Mouse (Mus musculus): ENCODE data around the gene Scaf4. TPM values are rescaled to one million over a fixed set of nuclear protein-coding genes. Genes with fewer than 3 reads are reported as not detected.
A peak's percentile ranks its signal among the peaks of the same experiment; 100 is the strongest.
"Not testable (repeated sequence)": the region's sequence is repeated elsewhere in the genome, so short reads cannot be mapped to it uniquely, and the experiment has no call there.

Gene Scaf4
- polyA plus RNA-seq, 1 experiment from 2014 or later = 25.6 TPM

- Histone ChIP-seq H3K27me3 (replicated peaks; ENCODE audit: control insufficient read depth, insufficient read depth, low read length) (no peaks in the 10 kb centered on the region), H3K9me3 (ENCODE audit: control insufficient read depth, low read length) (no peaks in the 10 kb centered on the region), H3K4me2 (ENCODE audit: low read length) (no peak overlapping the region), H3K36me3 (ENCODE audit: control insufficient read depth, insufficient read depth) (peaks cover 28% of the 10 kb centered on the region), H3K4me3 (replicated peaks; ENCODE audit: low read length) (no peak overlapping the region), H3K9ac (replicated peaks; ENCODE audit: low read depth, low read length) (no peak overlapping the region), H3K4me1 (replicated peaks; ENCODE audit: control insufficient read depth, insufficient read depth, low read length) (no peaks in the 10 kb centered on the region), H3K27ac (ENCODE audit: low read length) (no peak overlapping the region)
- 75% methylated on average over 6 of the region's 6 CpGs for WGBS
- peak; percentile 45; the same call in 1 of the 2 replicates for ATAC-seq
These were observed 54.4 kb downstream of the Scaf4 start for GRCm38 (mm10) chr16:90229897-90230296.

DNA sequence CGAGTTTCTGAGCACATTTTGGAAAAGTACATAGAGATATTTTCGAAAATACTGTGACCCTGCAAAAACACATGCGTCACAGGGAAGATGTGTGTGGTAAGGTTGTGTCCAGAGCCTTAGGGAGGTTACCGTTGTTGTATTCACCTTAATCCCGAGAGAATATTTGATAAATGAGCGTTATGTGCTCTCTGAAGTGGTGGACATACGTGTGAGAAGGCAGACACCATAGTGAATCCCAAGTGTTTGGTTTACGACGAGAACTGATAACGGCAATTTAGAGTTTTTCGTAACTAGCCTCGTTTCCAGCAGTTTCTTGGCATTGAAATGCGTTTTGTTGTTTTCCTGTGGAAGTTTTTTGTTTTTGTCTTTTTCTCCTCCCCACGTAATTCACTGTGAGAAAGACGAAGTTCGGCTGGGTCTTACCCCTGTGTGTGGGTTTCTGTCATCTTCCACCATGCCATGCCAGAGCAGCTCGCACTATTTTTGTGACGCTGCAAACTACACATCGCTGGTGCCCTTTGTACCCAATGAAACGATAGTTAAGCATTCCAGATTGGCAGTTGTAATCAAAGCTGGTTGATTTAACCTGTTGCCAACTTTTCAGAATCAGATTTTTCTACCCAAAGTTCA lies 62.7 kb downstream of the Scaf4 start:
- Histone ChIP-seq H3K4me3 (replicated peaks; ENCODE audit: low read length) (peak overlapping the region; percentile 82), H3K27ac (ENCODE audit: low read length) (peak overlapping the region; percentile 89; the same call in 1 of the 2 replicates), H3K4me1 (replicated peaks; ENCODE audit: control insufficient read depth, insufficient read depth, low read length) (peaks cover 19% of the 10 kb centered on the region), H3K9me3 (ENCODE audit: control insufficient read depth, low read length) (no peaks in the 10 kb centered on the region), H3K36me3 (ENCODE audit: control insufficient read depth, insufficient read depth) (peaks cover 10% of the 10 kb centered on the region), H3K27me3 (replicated peaks; ENCODE audit: control insufficient read depth, insufficient read depth, low read length) (no peaks in the 10 kb centered on the region), H3K4me2 (ENCODE audit: low read length) (peak overlapping the region; percentile 73), H3K9ac (replicated peaks; ENCODE audit: low read depth, low read length) (peak overlapping the region; percentile 91)
- no peak for ATAC-seq
- WGBS = 2% methylated on average over 20 of the region's 20 CpGs

- Histone ChIP-seq H3K27ac (ENCODE audit: low read length) (peak overlapping the region; percentile 89), H3K4me3 (replicated peaks; ENCODE audit: low read length) (peak overlapping the region; percentile 82), H3K4me2 (ENCODE audit: low read length) (peak overlapping the region; percentile 73), H3K27me3 (replicated peaks; ENCODE audit: control insufficient read depth, insufficient read depth, low read length) (no peaks in the 10 kb centered on the region), H3K9me3 (ENCODE audit: control insufficient read depth, low read length) (no peaks in the 10 kb centered on the region), H3K4me1 (replicated peaks; ENCODE audit: control insufficient read depth, insufficient read depth, low read length) (peaks cover 19% of the 10 kb centered on the region), H3K36me3 (ENCODE audit: control insufficient read depth, insufficient read depth) (peaks cover 7% of the 10 kb centered on the region), H3K9ac (replicated peaks; ENCODE audit: low read depth, low read length) (peak overlapping the region; percentile 91)
- peak; percentile 69 for ATAC-seq
- WGBS = under 1% methylated on average over 50 of the region's 52 CpGs
These were observed 63.3 kb downstream of the Scaf4 start for GRCm38 (mm10) chr16:90220892-90221431.

GRCm38 (mm10) chr16:90220026-90220891 lies 64.0 kb downstream of the Scaf4 start, which contains the start of gene Sod1:
Gene Sod1, plus strand, starts transcription at chr16:90220754.
- peak within 1 kb of the TSS; percentile 91 for H3K9ac ChIP-seq (replicated peaks; ENCODE audit: low read depth, low read length)
- WGBS = 1% methylated on average over 59 of the region's 63 CpGs
- peak within 1 kb of the TSS; percentile 73 for H3K4me2 ChIP-seq (ENCODE audit: low read length)
- H3K27ac ChIP-seq (ENCODE audit: low read length) = peak within 1 kb of the TSS; percentile 89
- peaks cover 19% of the 10 kb centered on the region for H3K4me1 ChIP-seq (replicated peaks; ENCODE audit: control insufficient read depth, insufficient read depth, low read length)
- no peaks in the 10 kb centered on the region for H3K9me3 ChIP-seq (ENCODE audit: control insufficient read depth, low read length)
- ATAC-seq = peak; percentile 92
- peaks cover 5% of the 10 kb centered on the region for H3K36me3 ChIP-seq (ENCODE audit: control insufficient read depth, insufficient read depth)
- peak within 1 kb of the TSS; percentile 82 for H3K4me3 ChIP-seq (replicated peaks; ENCODE audit: low read length)
- H3K27me3 ChIP-seq (replicated peaks; ENCODE audit: control insufficient read depth, insufficient read depth, low read length) = no peaks in the 10 kb centered on the region

DNA sequence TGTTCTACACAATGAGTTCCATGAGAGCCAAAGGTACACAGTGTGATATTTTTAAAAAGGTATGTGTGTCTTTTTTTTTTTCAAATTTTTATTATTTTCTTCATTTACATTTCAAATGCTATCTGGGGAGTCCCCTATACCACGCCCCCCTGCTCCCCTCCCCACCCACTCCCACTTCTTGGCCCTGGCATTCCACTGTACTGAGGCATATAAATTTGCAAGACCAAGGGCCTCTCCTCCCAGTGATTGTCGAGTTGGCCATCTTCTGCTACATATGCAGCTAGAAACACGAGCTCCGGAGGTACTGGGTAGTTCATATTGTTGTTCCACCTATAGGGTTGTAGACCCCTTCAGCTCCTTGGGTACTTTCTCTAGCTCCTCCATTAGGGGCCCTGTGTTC lies 64.9 kb downstream of the Scaf4 start:
- 64% methylated on average over 4 of the region's 4 CpGs for WGBS
- not testable (repeated sequence) for H3K9me3 ChIP-seq (ENCODE audit: control insufficient read depth, low read length); H3K27me3 ChIP-seq (replicated peaks; ENCODE audit: control insufficient read depth, insufficient read depth, low read length); H3K9ac ChIP-seq (replicated peaks; ENCODE audit: low read depth, low read length); ATAC-seq; H3K4me3 ChIP-seq (replicated peaks; ENCODE audit: low read length); H3K27ac ChIP-seq (ENCODE audit: low read length); H3K4me2 ChIP-seq (ENCODE audit: low read length); H3K36me3 ChIP-seq (ENCODE audit: control insufficient read depth, insufficient read depth)
- H3K4me1 ChIP-seq (replicated peaks; ENCODE audit: control insufficient read depth, insufficient read depth, low read length) = peaks cover 19% of the 10 kb centered on the region

DNA sequence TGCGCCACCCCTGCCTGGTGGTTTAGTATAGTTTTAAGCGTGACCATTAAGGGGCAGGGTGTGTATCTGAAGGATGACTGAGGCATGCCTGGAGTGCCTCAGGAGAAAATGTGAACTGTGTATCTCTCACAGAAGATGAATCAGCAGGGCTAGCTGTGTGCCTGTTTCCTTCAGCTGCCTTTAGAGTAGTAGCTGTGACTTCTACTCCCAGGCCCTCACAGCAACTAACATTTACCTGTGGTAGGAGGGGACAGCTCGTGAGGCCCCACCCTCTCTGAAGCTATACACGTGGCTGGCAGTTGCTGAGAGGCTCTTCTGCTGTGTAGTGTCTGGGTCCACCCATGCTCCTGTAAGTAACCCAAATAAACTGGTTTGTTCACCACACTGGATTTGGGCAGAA lies 66.4 kb downstream of the Scaf4 start:
- peaks cover 13% of the 10 kb centered on the region for H3K4me1 ChIP-seq (replicated peaks; ENCODE audit: control insufficient read depth, insufficient read depth, low read length)
- H3K4me3 ChIP-seq (replicated peaks; ENCODE audit: low read length) = no peak overlapping the region
- no peaks in the 10 kb centered on the region for H3K27me3 ChIP-seq (replicated peaks; ENCODE audit: control insufficient read depth, insufficient read depth, low read length)
- ATAC-seq = no peak
- no peak overlapping the region for H3K4me2 ChIP-seq (ENCODE audit: low read length)
- no peaks in the 10 kb centered on the region for H3K36me3 ChIP-seq (ENCODE audit: control insufficient read depth, insufficient read depth)
- H3K9ac ChIP-seq (replicated peaks; ENCODE audit: low read depth, low read length) = no peak overlapping the region
- 68% methylated on average over 4 of the region's 4 CpGs for WGBS
- H3K27ac ChIP-seq (ENCODE audit: low read length) = no peak overlapping the region
- H3K9me3 ChIP-seq (ENCODE audit: control insufficient read depth, low read length) = no peaks in the 10 kb centered on the region

- 10% methylated on average over 3 of the region's 3 CpGs for WGBS
- H3K36me3 ChIP-seq (ENCODE audit: control insufficient read depth, insufficient read depth) = no peaks in the 10 kb centered on the region
These were observed 66.9 kb downstream of the Scaf4 start for GRCm38 (mm10) chr16:90217356-90217755.

GRCm38 (mm10) chr16:90216414-90216813 lies 67.9 kb downstream of the Scaf4 start:
- Histone ChIP-seq H3K4me1 (replicated peaks; ENCODE audit: control insufficient read depth, insufficient read depth, low read length) (no peaks in the 10 kb centered on the region), H3K27ac (ENCODE audit: low read length) (no peak overlapping the region), H3K4me2 (ENCODE audit: low read length) (no peak overlapping the region), H3K36me3 (ENCODE audit: control insufficient read depth, insufficient read depth) (no peaks in the 10 kb centered on the region), H3K9me3 (ENCODE audit: control insufficient read depth, low read length) (no peaks in the 10 kb centered on the region), H3K27me3 (replicated peaks; ENCODE audit: control insufficient read depth, insufficient read depth, low read length) (no peaks in the 10 kb centered on the region), H3K9ac (replicated peaks; ENCODE audit: low read depth, low read length) (no peak overlapping the region), H3K4me3 (replicated peaks; ENCODE audit: low read length) (no peak overlapping the region)
- ATAC-seq = no peak
- WGBS = 97% methylated on average over 2 of the region's 2 CpGs

More at GRCm38 (mm10) chr16:90217356-90217755, 66.9 kb downstream of the Scaf4 start:
- no peak overlapping the region for H3K4me3 ChIP-seq (replicated peaks; ENCODE audit: low read length)
- H3K4me2 ChIP-seq (ENCODE audit: low read length) = no peak overlapping the region
- no peaks in the 10 kb centered on the region for H3K9me3 ChIP-seq (ENCODE audit: control insufficient read depth, low read length)
- H3K27ac ChIP-seq (ENCODE audit: low read length) = no peak overlapping the region
- H3K4me1 ChIP-seq (replicated peaks; ENCODE audit: control insufficient read depth, insufficient read depth, low read length) = peaks cover 7% of the 10 kb centered on the region
- no peak overlapping the region for H3K9ac ChIP-seq (replicated peaks; ENCODE audit: low read depth, low read length)
- no peaks in the 10 kb centered on the region for H3K27me3 ChIP-seq (replicated peaks; ENCODE audit: control insufficient read depth, insufficient read depth, low read length)
- no peak for ATAC-seq

DNA sequence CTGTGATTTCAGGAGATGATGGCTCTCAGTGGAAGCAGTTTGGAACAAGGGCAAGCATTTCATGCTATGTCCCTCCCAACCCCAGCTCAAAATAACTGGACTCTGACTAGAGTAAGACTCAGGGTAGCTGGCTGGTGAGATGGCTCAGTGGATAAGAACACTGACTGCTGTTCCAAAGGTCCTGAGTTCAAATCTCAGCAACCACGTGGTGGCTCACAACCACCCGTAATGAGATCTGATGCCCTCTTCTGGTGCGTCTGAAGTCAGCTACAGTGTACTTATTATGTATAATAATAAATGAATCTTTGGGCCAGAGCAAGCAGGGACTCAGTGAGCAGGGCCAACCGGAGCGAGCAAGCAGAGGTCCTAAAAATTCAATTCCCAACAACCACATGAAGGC lies 68.4 kb downstream of the Scaf4 start:
- ATAC-seq; H3K4me1 ChIP-seq (replicated peaks; ENCODE audit: control insufficient read depth, insufficient read depth, low read length); H3K4me3 ChIP-seq (replicated peaks; ENCODE audit: low read length); H3K27ac ChIP-seq (ENCODE audit: low read length); H3K9ac ChIP-seq (replicated peaks; ENCODE audit: low read depth, low read length); H3K27me3 ChIP-seq (replicated peaks; ENCODE audit: control insufficient read depth, insufficient read depth, low read length); H3K4me2 ChIP-seq (ENCODE audit: low read length); H3K36me3 ChIP-seq (ENCODE audit: control insufficient read depth, insufficient read depth); H3K9me3 ChIP-seq (ENCODE audit: control insufficient read depth, low read length): not testable (repeated sequence)
- WGBS = 89% methylated on average over 5 of the region's 5 CpGs

All from forebrain, embryonic 16.5 days (tissue).